Mouse (Mus musculus): ENCODE measurements at regions not wholly inside any gene's neighbourhood (a gene's known extent, or its start where the extent isn't known, plus 50 kb on each side); places are given as distances from the start of the nearest gene placed in this dataset.

DNA sequence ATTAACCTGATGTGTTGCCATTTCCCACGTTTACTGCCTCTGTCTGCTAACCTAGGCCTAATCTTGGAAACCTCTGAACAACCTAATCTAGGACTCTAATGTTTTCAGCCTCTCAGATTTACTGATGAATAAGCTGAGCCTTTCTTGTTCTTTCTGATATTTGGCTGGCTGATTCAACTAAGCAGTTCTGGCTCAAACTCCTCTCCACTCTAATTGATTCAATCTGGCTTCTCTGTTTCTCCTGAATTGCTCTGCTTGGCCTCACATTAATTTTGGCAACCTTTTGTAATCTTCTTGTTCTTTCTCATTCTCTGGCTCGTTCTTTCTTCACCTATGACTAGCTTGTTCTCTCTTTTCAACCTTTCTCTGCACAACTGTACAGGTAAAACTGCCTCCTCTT lies 1561.2 kb upstream of the Zeb2 start:
- DNase-seq, result no peak

DNA sequence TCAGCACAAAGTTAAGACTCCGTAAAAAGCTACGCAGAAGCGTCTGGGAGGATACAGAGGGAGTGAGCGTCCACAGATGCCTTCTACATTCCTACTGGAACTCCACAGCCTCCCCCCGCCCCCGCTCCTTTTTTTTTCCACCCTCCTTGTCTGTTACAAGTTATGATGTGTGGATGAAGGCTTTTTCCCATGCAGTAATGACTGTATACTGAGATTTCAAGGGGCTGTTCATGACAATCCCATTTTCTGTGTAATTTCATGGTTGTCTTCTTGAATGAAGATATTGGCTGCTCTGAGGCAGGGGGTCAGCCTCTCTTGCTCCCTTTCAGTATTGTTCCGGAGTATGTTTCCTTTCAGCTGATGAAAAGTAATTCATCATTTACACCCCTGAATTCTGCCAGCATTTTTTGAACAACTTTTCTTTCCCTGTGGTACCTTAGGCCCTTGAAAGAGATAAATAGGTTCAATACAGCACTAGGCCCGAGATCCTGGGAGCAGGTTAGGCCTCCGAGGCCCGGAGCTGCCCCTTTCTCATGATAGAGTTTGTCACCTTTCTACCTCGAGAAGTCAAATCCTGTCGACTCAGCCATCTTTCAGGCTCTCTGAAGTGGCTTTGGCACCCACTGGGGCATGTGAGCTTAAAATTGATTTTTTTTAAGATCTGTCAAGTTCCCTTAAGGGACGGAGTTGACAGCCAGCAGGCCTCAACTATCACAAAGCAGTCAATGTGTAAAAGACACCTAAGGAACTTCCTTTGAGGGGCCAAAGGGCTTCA lies 1552.5 kb upstream of the Zeb2 start:
- DNase-seq, result no peak

- DNase-seq, result no peak
These were observed 1549.8 kb upstream of the Zeb2 start for GRCm38 (mm10) chr2:46666990-46667337.

DNA sequence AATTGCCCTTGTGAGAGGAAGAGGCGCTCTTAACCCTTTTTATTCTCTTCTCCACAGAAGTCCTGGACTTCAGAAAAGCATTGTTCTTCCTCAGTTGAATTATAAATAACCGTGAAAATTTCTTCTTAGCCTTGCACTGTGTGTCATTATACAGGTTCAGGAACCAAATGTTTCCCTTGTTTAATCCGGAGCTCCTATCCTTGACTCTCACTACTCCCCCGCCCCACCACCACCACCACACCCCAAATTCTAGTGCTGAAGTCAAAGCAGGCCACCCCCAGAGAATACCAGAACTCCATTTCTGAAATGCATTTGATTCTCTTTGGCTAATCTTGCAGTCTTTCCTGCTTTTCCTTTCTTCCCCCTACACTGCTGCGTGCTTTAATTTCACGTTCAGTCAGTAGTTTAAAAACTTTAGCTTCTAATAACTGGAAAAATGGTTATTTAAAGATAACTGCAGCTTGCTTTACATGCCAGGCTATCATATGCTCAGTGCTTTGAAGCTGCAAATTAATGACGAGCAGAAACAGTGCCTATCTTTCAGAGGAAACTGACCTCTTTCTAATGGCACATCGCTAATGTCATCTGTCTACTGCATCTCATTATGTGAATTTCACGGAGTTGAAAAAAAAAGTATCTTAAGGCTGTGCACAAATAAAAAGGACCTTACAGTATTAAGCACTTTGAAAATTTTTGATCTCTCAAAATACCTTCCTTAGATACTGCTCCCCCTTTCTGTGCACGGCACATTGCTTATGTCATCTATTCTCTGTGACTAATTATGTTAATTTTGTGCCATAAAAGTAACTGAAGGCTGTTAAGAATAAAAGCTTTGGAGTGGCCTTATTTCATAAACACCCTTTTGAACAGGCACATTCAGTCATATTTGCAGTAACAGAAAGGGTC lies 1549.1 kb upstream of the Zeb2 start:
- no peak for DNase-seq

DNA sequence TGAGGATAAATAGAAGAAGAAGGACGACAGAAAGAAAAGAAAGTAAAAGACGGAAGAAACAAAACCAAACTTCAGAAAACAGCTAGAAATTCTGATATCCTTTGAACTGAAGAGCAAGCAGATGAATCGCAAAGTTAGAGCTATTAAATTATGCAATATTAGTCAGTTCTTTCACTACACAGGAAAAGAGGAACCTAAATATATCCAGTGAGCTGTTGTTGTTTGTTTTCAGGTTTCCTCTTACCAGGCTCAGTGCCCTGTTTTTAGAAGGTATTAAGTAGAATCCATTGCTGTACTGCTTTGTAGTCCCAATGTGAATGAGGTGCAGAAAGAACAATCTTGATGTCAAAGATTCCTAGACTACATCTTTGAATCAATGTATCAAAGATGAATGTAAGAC lies 1544.7 kb upstream of the Zeb2 start:
- no peak for DNase-seq

DNA sequence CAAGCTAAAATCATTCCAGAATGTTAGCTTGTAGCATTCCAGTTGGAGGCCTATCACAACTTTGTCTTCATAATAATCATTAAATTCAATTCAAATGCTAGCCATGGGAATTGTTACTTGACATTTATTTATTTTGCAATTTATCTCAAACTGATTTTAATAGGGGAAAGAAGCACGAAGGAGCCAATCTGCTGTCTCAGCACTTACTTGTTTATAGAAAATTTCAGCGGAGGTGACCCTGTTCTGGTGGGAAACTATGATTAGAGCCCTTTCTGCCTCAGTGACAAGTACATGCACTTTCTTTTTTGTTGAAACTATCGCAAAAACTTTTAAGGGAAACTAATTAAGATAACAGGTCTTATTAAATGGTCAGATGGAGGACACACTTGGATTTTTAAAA lies 1543.4 kb upstream of the Zeb2 start:
- no peak for DNase-seq

- no peak for DNase-seq
These were observed 1538.1 kb upstream of the Zeb2 start for GRCm38 (mm10) chr2:46655289-46655688.

DNA sequence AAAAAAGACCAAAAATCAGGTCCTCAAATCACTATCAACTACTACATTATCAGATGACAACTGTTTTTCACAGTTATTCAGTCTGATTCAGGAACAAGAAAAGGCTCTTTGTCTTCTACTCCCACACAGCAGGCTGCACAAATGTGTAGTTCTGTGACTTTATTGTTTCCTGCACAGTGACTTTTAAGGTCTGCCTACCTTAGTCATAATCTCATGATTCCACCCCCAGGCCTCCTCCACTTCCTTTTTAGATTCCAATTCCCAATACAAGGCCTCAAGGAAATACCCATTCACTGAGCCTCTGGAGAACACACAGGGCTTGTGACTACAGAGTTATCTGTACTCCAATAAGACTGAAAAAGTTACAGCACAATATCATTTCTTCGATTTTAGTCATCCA lies 1535.4 kb upstream of the Zeb2 start:
- no peak for DNase-seq

GRCm38 (mm10) chr2:46646366-46646765 lies 1529.2 kb upstream of the Zeb2 start:
- no peak for DNase-seq

GRCm38 (mm10) chr2:46609217-46609616 lies 1492.0 kb upstream of the Zeb2 start:
- DNase-seq, result no peak

DNA sequence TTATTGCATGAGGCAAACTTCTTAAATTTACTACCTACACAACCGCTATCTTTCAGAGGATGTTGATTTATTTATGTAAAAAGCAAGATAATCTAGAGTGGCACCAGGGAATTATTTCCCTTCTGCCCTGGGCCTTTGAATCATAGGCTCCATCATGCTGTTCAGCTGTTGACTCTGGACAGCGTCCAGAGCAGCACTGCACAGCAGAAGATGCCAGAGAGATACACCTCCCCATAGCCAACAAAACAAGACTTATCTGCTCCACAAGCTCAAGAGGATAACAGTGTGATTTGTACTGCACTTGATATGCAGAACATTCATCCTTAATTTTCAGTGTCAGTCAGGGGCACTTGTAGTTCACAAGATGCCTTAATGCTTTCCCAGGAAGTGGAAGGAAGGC lies 1464.6 kb upstream of the Zeb2 start:
- DNase-seq, result no peak

GRCm38 (mm10) chr2:46570416-46570815 lies 1453.2 kb upstream of the Zeb2 start:
- no peak for DNase-seq

DNA sequence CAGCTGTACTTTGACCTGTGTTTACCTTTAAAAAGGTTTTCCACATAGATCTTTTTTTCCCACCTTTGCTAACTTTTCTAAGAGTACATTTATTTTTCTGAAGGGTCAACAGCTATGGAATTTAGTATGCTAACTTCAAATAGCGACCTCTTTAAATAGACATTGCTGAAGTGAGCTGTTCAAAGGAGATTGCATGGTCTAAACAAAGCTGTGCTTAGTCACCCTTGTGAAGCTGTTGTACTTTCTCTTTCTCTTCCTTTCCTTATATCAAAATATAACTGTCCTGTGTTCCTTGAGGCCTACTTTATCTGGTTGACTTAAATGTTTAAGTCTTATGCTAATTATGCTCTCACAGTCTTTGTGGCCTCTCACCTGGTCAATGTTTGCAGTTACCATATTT lies 1416.2 kb upstream of the Zeb2 start:
- no peak for DNase-seq

GRCm38 (mm10) chr2:46530686-46531085 lies 1413.5 kb upstream of the Zeb2 start:
- no peak for DNase-seq

DNA sequence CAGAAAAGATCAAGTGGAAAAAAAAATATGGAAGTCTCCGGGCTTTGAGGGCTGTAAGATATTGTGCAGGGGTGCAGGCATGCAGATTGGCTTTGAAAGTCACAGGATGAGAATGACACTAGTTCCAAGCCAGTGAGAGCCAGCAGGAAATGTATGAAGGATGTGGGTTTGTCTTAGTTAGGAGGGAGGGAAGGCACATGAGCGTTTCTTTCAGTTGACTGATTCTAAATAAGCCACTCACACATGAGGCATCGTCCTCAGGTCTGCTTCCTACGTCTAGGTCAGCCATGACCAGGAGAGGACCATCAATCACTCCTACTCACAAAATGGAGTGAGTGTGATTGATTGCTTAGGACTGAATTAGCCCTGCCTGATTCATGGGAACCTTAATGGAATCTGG lies 1408.0 kb upstream of the Zeb2 start:
- no peak for DNase-seq

DNA sequence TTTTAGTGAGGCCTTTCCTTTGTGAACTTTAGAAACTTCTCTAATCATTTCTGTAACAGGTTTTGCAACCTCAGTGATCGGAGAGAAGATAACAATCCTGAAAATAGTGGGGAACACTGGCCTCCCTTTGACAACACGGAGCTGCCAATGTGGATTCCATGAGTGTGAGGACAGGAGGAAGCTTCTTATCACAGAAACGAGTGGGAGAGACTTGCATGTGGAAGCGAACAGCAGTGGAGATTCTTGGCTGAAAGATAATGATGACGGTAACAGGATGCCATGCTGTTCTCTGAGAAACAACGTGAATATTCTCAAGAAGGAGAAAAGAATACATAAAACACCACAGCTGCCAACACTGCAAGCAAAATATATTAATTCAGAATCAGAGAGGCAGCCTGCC lies 1407.4 kb upstream of the Zeb2 start:
- DNase-seq, result no peak

DNA sequence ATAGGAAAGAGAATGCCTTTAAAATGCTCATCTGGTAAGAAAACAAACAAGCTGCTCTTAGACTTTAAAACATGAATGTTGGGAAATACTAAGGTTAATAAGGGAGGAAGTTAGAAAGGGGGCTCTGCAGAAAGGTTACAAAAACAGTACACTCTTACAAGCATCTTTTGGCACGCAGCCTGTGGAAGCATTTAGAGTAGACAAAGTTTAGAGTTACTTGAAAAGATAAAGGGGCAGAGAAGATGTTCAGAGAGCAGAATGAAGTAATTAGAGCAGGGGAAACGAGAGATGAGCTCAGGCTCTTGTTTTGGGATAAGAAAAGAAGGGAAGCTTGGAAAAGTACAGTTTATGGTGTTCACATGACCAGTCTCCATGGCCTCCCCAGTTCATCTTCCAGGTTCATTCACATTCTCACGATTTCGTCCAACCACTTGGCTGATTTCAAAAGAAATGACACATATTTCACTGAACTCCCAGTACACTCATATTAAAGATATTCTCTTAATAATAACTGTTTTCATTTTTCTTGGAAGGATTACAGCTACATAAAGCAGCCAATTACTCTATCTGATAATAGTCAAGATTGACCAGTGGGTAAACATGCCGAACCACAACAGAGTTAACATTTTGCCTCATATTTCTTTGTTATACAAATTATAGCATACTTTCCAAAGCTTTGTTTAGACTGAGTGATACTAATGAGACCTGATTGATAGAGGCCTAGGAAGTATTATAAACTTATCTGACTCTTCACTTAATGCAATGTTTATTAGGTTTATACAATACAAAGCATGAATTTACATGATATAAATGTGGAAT lies 1404.2 kb upstream of the Zeb2 start:
- no peak for DNase-seq

DNA sequence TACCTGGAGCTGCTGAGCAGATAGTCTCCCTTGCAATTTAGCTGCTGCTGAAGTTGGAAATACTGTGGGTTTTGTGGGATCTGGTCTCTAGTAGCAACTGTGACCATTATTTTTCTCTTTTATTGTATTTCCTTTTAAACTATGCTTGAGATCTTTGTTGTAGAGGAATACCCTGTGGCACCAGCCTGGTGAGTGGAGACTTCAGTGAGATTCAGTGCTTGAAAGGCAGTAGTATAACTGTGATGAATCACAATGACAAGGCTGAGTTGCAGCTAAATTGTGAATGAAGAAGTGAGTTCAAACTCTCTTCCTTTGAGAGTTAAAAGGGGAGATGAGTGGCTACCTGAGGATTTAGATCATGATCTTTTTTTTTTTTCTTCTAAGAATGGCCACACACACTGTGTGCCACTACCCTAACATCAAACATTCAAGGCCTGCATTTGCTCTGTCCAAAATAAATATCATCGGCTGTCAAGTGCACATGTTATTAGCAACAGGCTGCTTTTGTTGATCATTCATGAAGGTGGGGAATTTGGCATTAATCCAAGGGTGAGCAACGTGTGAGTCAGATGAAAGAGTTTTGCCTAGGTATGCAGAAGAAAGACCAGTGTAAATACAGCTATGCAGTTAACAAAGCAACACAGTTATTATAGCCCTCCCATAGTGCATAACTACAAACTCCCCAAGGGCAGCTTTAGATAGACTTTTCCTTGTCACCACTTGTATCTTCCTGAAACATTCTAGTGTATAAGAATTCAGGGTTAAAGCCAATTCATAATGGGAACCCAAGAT lies 1395.2 kb upstream of the Zeb2 start:
- no peak for DNase-seq

DNA sequence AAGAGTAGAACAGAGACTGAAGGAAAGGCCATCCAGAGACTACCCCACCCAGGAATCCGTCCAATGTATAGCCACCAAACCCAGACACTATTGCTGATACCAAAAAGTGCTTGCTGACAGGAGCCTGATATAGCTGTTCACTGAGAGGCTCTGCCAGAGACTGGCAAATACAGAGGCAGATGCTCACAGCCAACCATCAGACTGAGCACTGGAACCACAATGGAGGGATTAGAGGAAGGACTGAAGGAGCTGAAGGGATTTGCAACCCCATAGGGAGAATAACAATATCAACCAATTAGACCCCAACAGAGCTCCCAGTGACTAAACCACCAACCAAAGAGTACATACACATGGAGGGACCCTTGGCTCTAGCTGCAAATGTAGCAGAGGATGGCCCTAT lies 1389.8 kb upstream of the Zeb2 start:
- DNase-seq, result no peak

DNA sequence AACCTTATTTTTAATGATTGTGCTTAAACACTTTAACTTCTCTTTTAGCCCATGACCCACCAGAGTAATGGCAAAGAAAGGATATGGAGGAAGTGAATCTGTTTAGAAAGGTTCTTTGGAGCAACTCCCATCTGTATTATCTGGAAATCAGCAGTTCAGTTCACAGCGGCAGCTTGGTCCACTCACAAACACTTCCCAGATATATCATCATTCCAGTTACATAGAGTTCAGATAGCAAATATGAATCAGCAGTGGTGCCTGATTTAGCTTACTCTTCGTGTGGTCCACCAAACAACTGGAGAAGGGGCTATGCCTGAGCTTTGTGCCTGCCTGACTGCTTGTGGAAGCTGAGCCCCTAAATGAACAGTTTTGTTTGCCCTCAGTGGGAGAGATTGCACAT lies 1385.9 kb upstream of the Zeb2 start:
- no peak for DNase-seq

DNA sequence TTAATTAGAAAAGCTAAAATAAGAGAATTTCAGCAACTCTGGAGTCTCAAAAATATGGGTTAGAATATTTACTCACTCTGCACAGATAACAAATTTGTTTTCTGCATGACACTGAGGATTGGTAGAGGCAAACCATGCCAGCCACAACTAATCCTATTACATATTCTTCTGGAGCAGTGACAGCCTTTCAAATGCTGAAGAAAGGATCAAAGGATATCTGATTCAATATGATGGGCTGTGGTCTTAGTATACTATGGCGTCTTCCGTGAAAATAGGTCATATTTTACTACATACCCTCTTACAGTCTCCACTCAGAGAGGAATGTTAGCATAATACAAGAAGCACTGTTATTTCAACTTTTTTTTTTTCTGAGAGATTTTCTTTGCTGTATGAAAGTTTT lies 1375.1 kb upstream of the Zeb2 start:
- no peak for DNase-seq

GRCm38 (mm10) chr2:46491081-46491480 lies 1373.9 kb upstream of the Zeb2 start:
- no peak for DNase-seq
